Mouse (Mus musculus): ENCODE data around the gene Acot11.

The Acot11 gene

GRCm38 (mm10) chr4:106804910-106805274 lies at the start of gene Acot11:
Gene Acot11, minus strand, starts transcription at chr4:106804998.
- Histone ChIP-seq H3K4me3 (replicated peaks; ENCODE audit: low read length) (peak within 1 kb of the TSS; percentile 71), H3K36me3 (ENCODE audit: insufficient read depth, low read length) (no peaks in the 10 kb centered on the region), H3K4me1 (replicated peaks; ENCODE audit: low read depth, low read length) (peaks cover 21% of the 10 kb centered on the region), H3K9me3 (ENCODE audit: low read length) (no peaks in the 10 kb centered on the region), H3K27me3 (ENCODE audit: insufficient read depth, low read length) (peaks cover 30% of the 10 kb centered on the region)
- TF ChIP-seq CTCF (conservative IDR thresholded peaks at IDR 0.05; ENCODE audit: low read length): no peak
- TF ChIP-seq POU5F1 (IDR thresholded peaks at IDR 0.05; ENCODE audit: borderline replicate concordance, low read length): no peak
- TF ChIP-seq NANOG (IDR thresholded peaks at IDR 0.05; ENCODE audit: borderline replicate concordance, low read length): no peak

GRCm38 (mm10) chr4:106848290-106849092 lies 43.7 kb upstream of the Acot11 start:
- Histone ChIP-seq H3K27me3 (ENCODE audit: insufficient read depth, low read length) (no peaks in the 10 kb centered on the region), H3K4me3 (replicated peaks; ENCODE audit: low read length) (peak overlapping the region; percentile 68), H3K4me1 (replicated peaks; ENCODE audit: low read depth, low read length) (peaks cover 77% of the 10 kb centered on the region), H3K36me3 (ENCODE audit: insufficient read depth, low read length) (peaks cover 20% of the 10 kb centered on the region), H3K9me3 (ENCODE audit: low read length) (no peaks in the 10 kb centered on the region)
- TF ChIP-seq POU5F1 (IDR thresholded peaks at IDR 0.05; ENCODE audit: borderline replicate concordance, low read length) (no peak), CTCF (conservative IDR thresholded peaks at IDR 0.05; ENCODE audit: low read length) (no peak), NANOG (IDR thresholded peaks at IDR 0.05; ENCODE audit: borderline replicate concordance, low read length) (no peak)

GRCm38 (mm10) chr4:106847591-106848289 lies 42.9 kb upstream of the Acot11 start:
- no peak for TF ChIP-seq NANOG (IDR thresholded peaks at IDR 0.05; ENCODE audit: borderline replicate concordance, low read length)
- TF ChIP-seq POU5F1 (IDR thresholded peaks at IDR 0.05; ENCODE audit: borderline replicate concordance, low read length): no peak
- no peak for TF ChIP-seq CTCF (conservative IDR thresholded peaks at IDR 0.05; ENCODE audit: low read length)
- Histone ChIP-seq H3K4me1 (replicated peaks; ENCODE audit: low read depth, low read length) (peaks cover 78% of the 10 kb centered on the region), H3K9me3 (ENCODE audit: low read length) (no peaks in the 10 kb centered on the region), H3K4me3 (replicated peaks; ENCODE audit: low read length) (peak overlapping the region; percentile 68), H3K36me3 (ENCODE audit: insufficient read depth, low read length) (peaks cover 20% of the 10 kb centered on the region), H3K27me3 (ENCODE audit: insufficient read depth, low read length) (no peaks in the 10 kb centered on the region)

GRCm38 (mm10) chr4:106842561-106842960 lies 37.8 kb upstream of the Acot11 start:
- H3K36me3 ChIP-seq (ENCODE audit: insufficient read depth, low read length): peaks cover 6% of the 10 kb centered on the region
- peaks cover 71% of the 10 kb centered on the region for H3K4me1 ChIP-seq (replicated peaks; ENCODE audit: low read depth, low read length)
- no peak overlapping the region for H3K4me3 ChIP-seq (replicated peaks; ENCODE audit: low read length)
- TF ChIP-seq POU5F1 (IDR thresholded peaks at IDR 0.05; ENCODE audit: borderline replicate concordance, low read length) (no peak), NANOG (IDR thresholded peaks at IDR 0.05; ENCODE audit: borderline replicate concordance, low read length) (no peak), CTCF (conservative IDR thresholded peaks at IDR 0.05; ENCODE audit: low read length) (no peak)
- H3K9me3 ChIP-seq (ENCODE audit: low read length): no peaks in the 10 kb centered on the region
- H3K27me3 ChIP-seq (ENCODE audit: insufficient read depth, low read length): no peaks in the 10 kb centered on the region

- 0 out of 2 replicates have a peak, but pooled peaks cover under 1% of the 10 kb centered on the region for H3K27me3 ChIP-seq (ENCODE audit: insufficient read depth, low read length)
- no peaks in the 10 kb centered on the region for H3K9me3 ChIP-seq (ENCODE audit: low read length)
- H3K4me3 ChIP-seq (replicated peaks; ENCODE audit: low read length): peak overlapping the region; percentile 84; the same call in 1 of the 2 replicates
- peaks cover 6% of the 10 kb centered on the region for H3K36me3 ChIP-seq (ENCODE audit: insufficient read depth, low read length)
- no peak for TF ChIP-seq CTCF (conservative IDR thresholded peaks at IDR 0.05; ENCODE audit: low read length)
- no peak for TF ChIP-seq POU5F1 (IDR thresholded peaks at IDR 0.05; ENCODE audit: borderline replicate concordance, low read length)
- no peak for TF ChIP-seq NANOG (IDR thresholded peaks at IDR 0.05; ENCODE audit: borderline replicate concordance, low read length)
- H3K4me1 ChIP-seq (replicated peaks; ENCODE audit: low read depth, low read length): peaks cover 71% of the 10 kb centered on the region
Observed at GRCm38 (mm10) chr4:106841856-106842255, 37.1 kb upstream of the Acot11 start.

- Histone ChIP-seq H3K27me3 (ENCODE audit: insufficient read depth, low read length) (0 out of 2 replicates have a peak, but pooled peaks cover 6% of the 10 kb centered on the region), H3K36me3 (ENCODE audit: insufficient read depth, low read length) (peaks cover 6% of the 10 kb centered on the region), H3K4me1 (replicated peaks; ENCODE audit: low read depth, low read length) (peaks cover 72% of the 10 kb centered on the region), H3K9me3 (ENCODE audit: low read length) (no peaks in the 10 kb centered on the region), H3K4me3 (replicated peaks; ENCODE audit: low read length) (peak overlapping the region; percentile 84)
- TF ChIP-seq CTCF (conservative IDR thresholded peaks at IDR 0.05; ENCODE audit: low read length) (no peak), POU5F1 (IDR thresholded peaks at IDR 0.05; ENCODE audit: borderline replicate concordance, low read length) (no peak), NANOG (IDR thresholded peaks at IDR 0.05; ENCODE audit: borderline replicate concordance, low read length) (no peak)
Observed at GRCm38 (mm10) chr4:106841303-106841702, 36.5 kb upstream of the Acot11 start.

GRCm38 (mm10) chr4:106840651-106841145 lies 35.9 kb upstream of the Acot11 start:
- Histone ChIP-seq H3K4me1 (replicated peaks; ENCODE audit: low read depth, low read length) (peaks cover 72% of the 10 kb centered on the region), H3K27me3 (ENCODE audit: insufficient read depth, low read length) (0 out of 2 replicates have a peak, but pooled peaks cover 9% of the 10 kb centered on the region), H3K4me3 (replicated peaks; ENCODE audit: low read length) (peak overlapping the region; percentile 84), H3K9me3 (ENCODE audit: low read length) (no peaks in the 10 kb centered on the region), H3K36me3 (ENCODE audit: insufficient read depth, low read length) (peaks cover 6% of the 10 kb centered on the region)
- TF ChIP-seq POU5F1 (IDR thresholded peaks at IDR 0.05; ENCODE audit: borderline replicate concordance, low read length) (no peak), CTCF (conservative IDR thresholded peaks at IDR 0.05; ENCODE audit: low read length) (no peak), NANOG (IDR thresholded peaks at IDR 0.05; ENCODE audit: borderline replicate concordance, low read length) (no peak)

- Histone ChIP-seq H3K9me3 (ENCODE audit: low read length) (no peaks in the 10 kb centered on the region), H3K27me3 (ENCODE audit: insufficient read depth, low read length) (0 out of 2 replicates have a peak, but pooled peaks cover 9% of the 10 kb centered on the region), H3K4me1 (replicated peaks; ENCODE audit: low read depth, low read length) (peaks cover 68% of the 10 kb centered on the region), H3K36me3 (ENCODE audit: insufficient read depth, low read length) (peaks cover 6% of the 10 kb centered on the region), H3K4me3 (replicated peaks; ENCODE audit: low read length) (peak overlapping the region; percentile 84)
- TF ChIP-seq CTCF (conservative IDR thresholded peaks at IDR 0.05; ENCODE audit: low read length) (no peak), NANOG (IDR thresholded peaks at IDR 0.05; ENCODE audit: borderline replicate concordance, low read length) (no peak), POU5F1 (IDR thresholded peaks at IDR 0.05; ENCODE audit: borderline replicate concordance, low read length) (no peak)
Observed at GRCm38 (mm10) chr4:106839964-106840611, 35.3 kb upstream of the Acot11 start.

All from E14TG2a.4 (cell line).